Mouse (Mus musculus): ENCODE measurements around the gene Gm45062. TPM values are rescaled to one million over a fixed set of nuclear protein-coding genes. Genes with fewer than 3 reads are reported as not detected.
A peak's percentile ranks its signal among the peaks of the same experiment; 100 is the strongest.

Gm45062 gene
- polyA plus RNA-seq, 1 experiment from 2014 or later = 10.6 TPM

DNA sequence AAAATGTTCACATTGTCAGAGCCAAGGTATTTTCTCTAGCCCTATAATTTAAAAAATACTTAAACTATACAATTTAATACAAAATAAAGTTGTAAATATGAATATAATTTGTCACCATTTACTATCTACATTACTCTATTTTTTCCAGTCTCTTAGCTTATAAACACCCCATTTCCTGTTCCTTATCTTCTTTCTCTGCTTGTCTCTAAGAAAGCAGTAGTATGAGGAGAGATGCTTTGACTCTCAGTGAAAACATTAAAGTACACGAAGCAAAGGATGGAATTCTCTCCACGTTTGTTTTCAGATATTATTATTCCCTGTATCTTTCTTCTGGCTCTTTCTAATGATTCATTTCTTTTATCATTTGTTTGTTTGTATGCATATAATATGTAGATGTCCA is 99.0 kb downstream of the Gm45062 start:
- H3K4me2 ChIP-seq (replicated peaks) = no peak overlapping the region
- ATAC-seq (ENCODE audit: low FRiP score) (no peak), DNase-seq (ENCODE audit: low spot score) (no peak)
- no peak overlapping the region for H3K27ac ChIP-seq
- WGBS = 78% methylated on average over 2 of the region's 2 CpGs
- H3K4me3 ChIP-seq (replicated peaks; ENCODE audit: low read length) = no peak overlapping the region
- peaks cover 7% of the 10 kb centered on the region; the same call in 1 of the 2 replicates for H3K4me1 ChIP-seq (replicated peaks; ENCODE audit: control insufficient read depth, insufficient read depth, low read length)
- H3K27me3 ChIP-seq (ENCODE audit: control insufficient read depth, insufficient read depth, low read length) = no peaks in the 10 kb centered on the region
- no peak overlapping the region for H3K9ac ChIP-seq
- H3K36me3 ChIP-seq (replicated peaks; ENCODE audit: control insufficient read depth, insufficient read depth) = no peaks in the 10 kb centered on the region
- H3K9me3 ChIP-seq (ENCODE audit: control insufficient read depth, low read length) = no peaks in the 10 kb centered on the region

DNA sequence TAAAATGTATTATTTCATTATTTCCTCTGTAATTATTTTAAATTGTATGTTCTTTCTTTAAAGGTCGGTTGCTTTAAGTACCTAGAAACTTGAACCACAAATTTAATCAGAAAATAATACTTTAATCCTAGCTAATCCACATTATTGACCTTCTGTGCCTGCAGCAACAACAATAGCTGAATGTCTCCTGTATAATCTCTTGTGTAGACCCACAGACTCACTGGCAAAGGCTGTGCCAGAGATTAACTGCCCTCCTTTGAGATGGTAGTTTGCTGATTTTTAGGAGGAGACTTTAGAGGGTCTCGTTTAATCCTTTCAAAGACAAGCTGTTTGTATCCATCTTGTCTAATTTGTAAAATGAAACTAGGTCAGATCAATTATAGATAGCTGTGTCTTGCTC is 99.5 kb downstream of the Gm45062 start:
- Histone ChIP-seq H3K4me2 (replicated peaks) (no peak overlapping the region), H3K4me1 (replicated peaks; ENCODE audit: control insufficient read depth, insufficient read depth, low read length) (peaks cover 2% of the 10 kb centered on the region; the same call in 1 of the 2 replicates), H3K4me3 (replicated peaks; ENCODE audit: low read length) (no peak overlapping the region), H3K27me3 (ENCODE audit: control insufficient read depth, insufficient read depth, low read length) (no peaks in the 10 kb centered on the region), H3K27ac (no peak overlapping the region), H3K9ac (no peak overlapping the region), H3K36me3 (replicated peaks; ENCODE audit: control insufficient read depth, insufficient read depth) (no peaks in the 10 kb centered on the region), H3K9me3 (ENCODE audit: control insufficient read depth, low read length) (no peaks in the 10 kb centered on the region)
- ATAC-seq (ENCODE audit: low FRiP score) = no peak
- 73% methylated on average over 2 of the region's 2 CpGs for WGBS
- DNase-seq (ENCODE audit: low spot score) = no peak

DNA sequence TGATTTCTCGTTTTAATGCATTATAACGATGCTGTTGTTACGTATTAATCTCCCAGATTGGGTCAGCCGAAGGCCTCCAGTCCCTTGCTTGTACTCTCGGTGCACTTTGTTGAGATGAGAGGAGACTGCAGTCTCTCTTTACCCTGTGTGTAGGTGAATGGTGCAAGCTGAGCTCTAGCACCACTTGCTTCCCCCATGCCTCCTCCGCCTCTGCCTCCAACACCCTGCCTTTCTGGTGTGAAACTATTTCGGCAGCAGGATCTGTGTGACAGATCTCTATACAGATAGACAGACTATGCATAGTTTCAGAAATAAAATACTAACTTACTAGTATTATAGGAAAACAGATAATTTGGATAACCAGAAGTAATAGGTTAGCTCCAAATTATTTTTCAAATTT is 101.6 kb downstream of the Gm45062 start:
- no peak for ATAC-seq (ENCODE audit: low FRiP score)
- Histone ChIP-seq H3K9ac (no peak overlapping the region), H3K4me2 (replicated peaks) (no peak overlapping the region), H3K9me3 (ENCODE audit: control insufficient read depth, low read length) (no peaks in the 10 kb centered on the region), H3K4me3 (replicated peaks; ENCODE audit: low read length) (no peak overlapping the region), H3K27me3 (ENCODE audit: control insufficient read depth, insufficient read depth, low read length) (no peaks in the 10 kb centered on the region), H3K27ac (no peak overlapping the region), H3K4me1 (replicated peaks; ENCODE audit: control insufficient read depth, insufficient read depth, low read length) (no peaks in the 10 kb centered on the region), H3K36me3 (replicated peaks; ENCODE audit: control insufficient read depth, insufficient read depth) (no peaks in the 10 kb centered on the region)
- DNase-seq (ENCODE audit: low spot score) = no peak
- WGBS = 86% methylated on average over 7 of the region's 7 CpGs

DNA sequence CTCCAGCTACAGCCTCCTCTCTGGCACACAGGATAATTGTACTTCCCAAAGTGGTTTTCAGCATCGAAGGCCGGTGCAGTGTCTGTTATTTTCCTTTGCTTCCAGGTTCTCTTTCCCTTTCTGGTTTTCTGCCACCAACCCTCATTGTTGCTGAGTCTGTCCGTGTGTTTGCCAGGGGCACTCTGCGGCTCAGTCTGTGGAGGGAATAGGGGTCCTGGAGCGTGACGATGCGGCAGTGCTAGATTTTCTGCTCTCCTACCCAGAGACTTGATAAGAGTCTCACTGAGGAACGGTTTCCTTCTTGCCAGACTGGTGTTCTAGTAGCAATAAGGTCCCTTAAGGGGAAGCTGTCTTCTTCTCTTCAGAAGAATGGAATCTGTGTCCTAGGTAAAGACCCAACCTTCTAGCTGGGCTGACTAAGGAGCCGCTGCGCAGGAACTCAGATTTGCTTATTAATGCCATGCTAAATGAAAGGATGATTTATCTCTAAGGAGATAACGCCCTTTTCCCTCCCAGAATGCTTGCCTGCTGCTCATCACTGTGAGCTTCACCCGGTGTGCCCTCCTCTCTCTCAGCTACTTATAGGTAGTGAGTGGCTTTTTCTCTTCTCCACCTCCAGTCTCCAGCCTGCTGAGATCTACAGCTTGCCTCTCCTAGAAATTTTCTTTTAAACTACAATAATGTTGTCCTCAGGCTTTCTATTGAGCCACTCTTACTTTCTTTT is 104.9 kb downstream of the Gm45062 start:
- ATAC-seq (ENCODE audit: low FRiP score) (no peak), DNase-seq (ENCODE audit: low spot score) (no peak)
- 52% methylated on average over 12 of the region's 12 CpGs for WGBS
- H3K4me3 ChIP-seq (replicated peaks; ENCODE audit: low read length) = no peak overlapping the region
- no peak overlapping the region for H3K9ac ChIP-seq
- no peaks in the 10 kb centered on the region for H3K4me1 ChIP-seq (replicated peaks; ENCODE audit: control insufficient read depth, insufficient read depth, low read length)
- no peaks in the 10 kb centered on the region for H3K9me3 ChIP-seq (ENCODE audit: control insufficient read depth, low read length)
- H3K36me3 ChIP-seq (replicated peaks; ENCODE audit: control insufficient read depth, insufficient read depth) = no peaks in the 10 kb centered on the region
- no peaks in the 10 kb centered on the region for H3K27me3 ChIP-seq (ENCODE audit: control insufficient read depth, insufficient read depth, low read length)
- peak overlapping the region; percentile 57 for H3K27ac ChIP-seq
- no peak overlapping the region for H3K4me2 ChIP-seq (replicated peaks)

DNA sequence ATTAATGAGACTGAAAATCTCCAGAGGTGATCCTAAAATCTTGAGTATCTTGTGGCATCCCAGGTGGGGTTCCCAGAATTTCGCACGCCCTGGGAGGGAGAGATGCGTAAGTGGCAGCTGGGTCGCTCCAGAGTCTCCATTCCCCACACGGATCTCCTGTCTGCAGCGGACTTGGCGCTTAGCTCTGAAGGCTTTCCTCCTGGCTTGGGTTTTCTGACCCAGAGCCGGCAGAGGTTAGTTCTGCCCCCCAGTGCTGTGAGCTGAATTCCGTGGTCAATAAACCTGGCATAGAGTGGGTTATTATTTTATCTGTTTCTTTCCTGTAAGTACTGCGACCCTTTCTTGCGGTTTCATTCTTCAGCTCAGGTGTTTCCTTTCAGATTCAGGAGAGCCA is 105.5 kb downstream of the Gm45062 start:
- Histone ChIP-seq H3K27me3 (ENCODE audit: control insufficient read depth, insufficient read depth, low read length) (no peaks in the 10 kb centered on the region), H3K9ac (no peak overlapping the region), H3K9me3 (ENCODE audit: control insufficient read depth, low read length) (no peaks in the 10 kb centered on the region), H3K27ac (no peak overlapping the region; the same call in 1 of the 2 replicates), H3K4me3 (replicated peaks; ENCODE audit: low read length) (no peak overlapping the region), H3K36me3 (replicated peaks; ENCODE audit: control insufficient read depth, insufficient read depth) (no peaks in the 10 kb centered on the region), H3K4me1 (replicated peaks; ENCODE audit: control insufficient read depth, insufficient read depth, low read length) (no peaks in the 10 kb centered on the region), H3K4me2 (replicated peaks) (no peak overlapping the region)
- DNase-seq (ENCODE audit: low spot score) = no peak
- WGBS = 93% methylated on average over 11 of the region's 11 CpGs
- no peak for ATAC-seq (ENCODE audit: low FRiP score)

DNA sequence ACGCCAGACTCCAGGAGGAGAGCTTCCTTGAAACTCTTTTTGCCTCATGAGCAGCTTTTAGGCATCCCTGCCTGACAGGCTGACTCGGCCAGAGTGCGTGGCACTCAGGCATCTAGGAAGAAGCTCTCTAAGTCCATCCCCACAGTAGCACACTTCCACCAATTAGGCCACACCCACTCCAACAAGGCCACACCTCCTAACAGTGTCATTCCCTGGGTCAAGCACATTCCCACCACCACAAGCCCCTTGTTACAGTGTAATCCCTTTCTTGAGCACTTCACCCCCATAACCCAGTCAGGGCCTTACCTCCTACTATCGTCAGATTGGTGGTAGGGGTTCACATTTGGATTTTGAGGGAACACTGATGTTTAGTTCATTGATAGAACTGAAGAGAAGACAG is 108.4 kb downstream of the Gm45062 start:
- Histone ChIP-seq H3K4me2 (replicated peaks) (no peak overlapping the region), H3K36me3 (replicated peaks; ENCODE audit: control insufficient read depth, insufficient read depth) (no peaks in the 10 kb centered on the region), H3K27ac (no peak overlapping the region), H3K9ac (no peak overlapping the region), H3K9me3 (ENCODE audit: control insufficient read depth, low read length) (no peaks in the 10 kb centered on the region), H3K27me3 (ENCODE audit: control insufficient read depth, insufficient read depth, low read length) (no peaks in the 10 kb centered on the region), H3K4me1 (replicated peaks; ENCODE audit: control insufficient read depth, insufficient read depth, low read length) (no peaks in the 10 kb centered on the region), H3K4me3 (replicated peaks; ENCODE audit: low read length) (no peak overlapping the region)
- ATAC-seq (ENCODE audit: low FRiP score) (no peak), DNase-seq (ENCODE audit: low spot score) (no peak)
- 93% methylated on average over 4 of the region's 4 CpGs for WGBS

DNA sequence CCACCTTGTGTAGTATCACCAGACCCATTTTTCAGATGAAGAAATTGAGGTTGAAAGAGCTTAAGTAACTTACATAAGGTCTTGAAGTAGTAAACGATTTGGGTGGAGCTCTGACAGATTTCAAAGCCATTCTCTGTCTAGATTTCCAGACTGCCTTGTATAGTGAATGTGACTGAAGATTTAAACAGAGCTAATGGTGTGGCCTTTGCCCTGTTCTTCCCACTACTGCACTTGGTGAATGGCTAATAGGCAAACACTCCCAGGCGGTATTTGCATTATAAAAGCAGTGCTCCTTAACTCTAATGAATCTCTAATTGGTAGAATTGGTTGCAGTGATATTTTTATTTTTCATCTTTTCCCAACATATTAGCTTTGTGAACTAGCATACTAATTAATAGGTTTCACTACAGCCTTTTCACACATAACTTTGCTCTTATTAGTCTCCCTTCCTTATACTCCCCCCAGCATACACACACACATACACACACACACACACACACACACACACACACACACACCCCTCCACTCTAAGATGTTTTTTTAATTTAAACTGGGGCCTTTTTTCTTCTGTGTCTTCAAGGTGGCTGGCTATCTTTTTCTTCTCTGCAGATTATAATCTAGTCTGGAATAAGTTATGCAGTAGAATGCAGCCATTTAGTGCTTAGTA is 109.1 kb downstream of the Gm45062 start:
- WGBS = 40% methylated on average over 2 of the region's 2 CpGs
- Histone ChIP-seq H3K27me3 (ENCODE audit: control insufficient read depth, insufficient read depth, low read length) (no peaks in the 10 kb centered on the region), H3K9me3 (ENCODE audit: control insufficient read depth, low read length) (no peaks in the 10 kb centered on the region), H3K27ac (no peak overlapping the region), H3K36me3 (replicated peaks; ENCODE audit: control insufficient read depth, insufficient read depth) (no peaks in the 10 kb centered on the region), H3K9ac (no peak overlapping the region), H3K4me3 (replicated peaks; ENCODE audit: low read length) (no peak overlapping the region), H3K4me2 (replicated peaks) (no peak overlapping the region), H3K4me1 (replicated peaks; ENCODE audit: control insufficient read depth, insufficient read depth, low read length) (no peaks in the 10 kb centered on the region)
- ATAC-seq (ENCODE audit: low FRiP score) = no peak
- DNase-seq (ENCODE audit: low spot score) = no peak

DNA sequence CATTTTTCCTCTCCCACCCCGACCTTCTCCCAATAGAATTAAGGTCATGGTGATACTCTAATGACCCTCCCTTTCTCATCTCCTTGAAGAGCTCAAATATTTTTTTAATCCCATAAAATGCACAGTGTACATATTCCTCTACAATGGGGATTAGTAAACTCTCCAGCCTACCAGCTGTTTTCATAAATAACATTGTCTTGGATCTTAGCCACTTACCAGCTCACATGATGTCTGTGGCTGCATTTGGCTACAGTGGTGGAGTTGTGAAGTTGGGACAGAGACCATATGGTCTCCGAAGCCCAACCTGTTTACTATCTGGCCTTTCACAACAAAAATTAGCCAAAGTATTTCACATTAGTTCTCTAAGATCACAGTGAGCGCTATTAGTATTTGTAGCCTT is 111.4 kb downstream of the Gm45062 start:
- DNase-seq (ENCODE audit: low spot score) (no peak), ATAC-seq (ENCODE audit: low FRiP score) (no peak)
- Histone ChIP-seq H3K4me1 (replicated peaks; ENCODE audit: control insufficient read depth, insufficient read depth, low read length) (no peaks in the 10 kb centered on the region), H3K9ac (no peak overlapping the region), H3K9me3 (ENCODE audit: control insufficient read depth, low read length) (no peaks in the 10 kb centered on the region), H3K27ac (no peak overlapping the region), H3K4me3 (replicated peaks; ENCODE audit: low read length) (no peak overlapping the region), H3K4me2 (replicated peaks) (no peak overlapping the region), H3K36me3 (replicated peaks; ENCODE audit: control insufficient read depth, insufficient read depth) (no peaks in the 10 kb centered on the region), H3K27me3 (ENCODE audit: control insufficient read depth, insufficient read depth, low read length) (no peaks in the 10 kb centered on the region)
- WGBS = 82% methylated on average over 3 of the region's 3 CpGs

DNA sequence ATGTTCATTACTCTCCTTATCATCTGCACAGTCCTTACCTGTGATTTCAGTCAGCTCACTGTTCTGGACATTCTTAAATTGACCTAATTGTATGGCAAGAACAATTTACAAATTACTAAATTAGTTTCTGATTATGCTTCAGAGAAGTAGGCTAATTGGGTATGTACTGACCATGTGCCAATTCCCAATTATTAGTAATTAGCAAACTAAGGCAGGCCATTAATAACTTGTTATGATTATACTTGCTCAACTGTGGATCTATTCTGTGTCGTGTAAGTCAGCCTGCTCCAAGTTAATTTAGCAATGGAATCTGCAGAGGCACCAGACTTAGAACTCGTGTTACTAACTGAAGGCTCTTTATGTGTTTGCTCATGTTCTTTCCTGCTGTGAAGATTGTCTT is 113.8 kb downstream of the Gm45062 start:
- Histone ChIP-seq H3K27me3 (ENCODE audit: control insufficient read depth, insufficient read depth, low read length) (no peaks in the 10 kb centered on the region), H3K9ac (no peak overlapping the region), H3K36me3 (replicated peaks; ENCODE audit: control insufficient read depth, insufficient read depth) (peaks cover 5% of the 10 kb centered on the region; the same call in 1 of the 2 replicates), H3K4me3 (replicated peaks; ENCODE audit: low read length) (no peak overlapping the region), H3K27ac (no peak overlapping the region), H3K4me1 (replicated peaks; ENCODE audit: control insufficient read depth, insufficient read depth, low read length) (no peaks in the 10 kb centered on the region), H3K4me2 (replicated peaks) (no peak overlapping the region), H3K9me3 (ENCODE audit: control insufficient read depth, low read length) (no peaks in the 10 kb centered on the region)
- ATAC-seq (ENCODE audit: low FRiP score) = no peak
- WGBS = 56% methylated on average over 2 of the region's 2 CpGs
- no peak for DNase-seq (ENCODE audit: low spot score)
